13 mouse cellular contexts compared by ENCODE assay signal in the genomic region with DNA sequence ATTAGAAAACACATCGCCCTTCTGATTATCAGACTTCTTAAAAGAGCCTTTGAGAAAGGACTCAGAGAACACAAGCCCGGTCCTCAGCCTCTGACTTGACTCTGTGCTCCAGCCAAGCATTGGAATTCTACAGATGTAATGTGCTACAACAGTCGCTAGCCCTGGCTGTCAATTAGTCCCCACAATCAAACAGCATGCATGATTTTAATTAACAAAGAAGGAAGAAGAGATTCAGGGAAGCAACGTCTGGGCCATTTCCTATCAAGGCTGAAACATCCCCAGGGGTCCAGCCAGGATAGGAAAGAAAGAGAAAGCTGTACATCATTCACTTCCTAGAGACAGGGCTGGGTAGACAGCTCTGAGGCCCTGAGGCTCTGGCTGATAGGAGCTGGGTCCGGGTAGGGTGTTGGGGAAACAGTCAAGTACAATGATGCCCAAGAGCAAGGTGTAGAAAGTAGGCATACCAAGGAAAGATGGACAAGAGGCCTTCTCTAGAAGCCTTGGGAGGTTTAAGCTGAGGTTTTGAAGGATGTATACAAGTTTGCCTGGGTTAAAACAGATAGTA.
DNase-seq lines count a peak whose midpoint lies in the region; ATAC-seq lines count a peak whose summit lies in the region.
"Had no signal": no experiment of that assay in that cellular context is flagged by ENCODE, and none has a peak within 500 bp of the region (broad histone marks: within the 10 kb centered on the region; RNA-seq: fewer than 3 reads in every experiment).

No protein-coding gene starts in this region.

- H3K9ac ChIP-seq in hindbrain, embryonic 14.5 days: no peak overlapping the region
- no peak overlapping the region for H3K9ac ChIP-seq in midbrain, embryonic 11.5 days (ENCODE audit: low read length)
- H3K9ac ChIP-seq: limb, embryonic 15.5 days; liver, postnatal 0 days; midbrain, embryonic 12.5 days had no signal

- no peaks in the 10 kb centered on the region for H3K9me3 ChIP-seq in hindbrain, embryonic 14.5 days (ENCODE audit: control insufficient read depth, low read length)
- H3K9me3 ChIP-seq in hindbrain, embryonic 10.5 days: no peaks in the 10 kb centered on the region
- no peaks in the 10 kb centered on the region for H3K9me3 ChIP-seq in midbrain, embryonic 11.5 days (ENCODE audit: control insufficient read depth, low read length)
- no peaks in the 10 kb centered on the region for H3K9me3 ChIP-seq in midbrain, embryonic 10.5 days (replicated peaks)
- H3K9me3 ChIP-seq: limb, embryonic 15.5 days; midbrain, embryonic 12.5 days had no signal

- no peak overlapping the region for H3K4me3 ChIP-seq in hindbrain, embryonic 14.5 days (replicated peaks; ENCODE audit: low read length)
- no peak overlapping the region for H3K4me3 ChIP-seq in hindbrain, embryonic 10.5 days
- no peak overlapping the region for H3K4me3 ChIP-seq in midbrain, embryonic 11.5 days (ENCODE audit: low read depth, low read length)
- H3K4me3 ChIP-seq in midbrain, embryonic 10.5 days: no peak overlapping the region
- H3K4me3 ChIP-seq: limb, embryonic 15.5 days; midbrain, embryonic 12.5 days had no signal

- no peak overlapping the region for H3K4me2 ChIP-seq in hindbrain, embryonic 14.5 days (replicated peaks)
- no peak overlapping the region for H3K4me2 ChIP-seq in midbrain, embryonic 11.5 days
- H3K4me2 ChIP-seq: limb, embryonic 15.5 days; midbrain, embryonic 12.5 days had no signal

- 15% methylated on average over 5 of the region's 5 CpGs for WGBS in hindbrain, embryonic 14.5 days
- WGBS in hindbrain, embryonic 10.5 days: 27% methylated on average over 5 of the region's 5 CpGs
- 34% methylated on average over 5 of the region's 5 CpGs for WGBS in midbrain, embryonic 11.5 days
- 37% methylated on average over 5 of the region's 5 CpGs for WGBS in midbrain, embryonic 10.5 days

- H3K36me3 ChIP-seq in hindbrain, embryonic 14.5 days (replicated peaks; ENCODE audit: control insufficient read depth, insufficient read depth): no peaks in the 10 kb centered on the region
- H3K36me3 ChIP-seq in hindbrain, embryonic 10.5 days: no peaks in the 10 kb centered on the region
- no peaks in the 10 kb centered on the region for H3K36me3 ChIP-seq in midbrain, embryonic 11.5 days (ENCODE audit: control insufficient read depth, insufficient read depth, low read length)
- H3K36me3 ChIP-seq in midbrain, embryonic 10.5 days: no peaks in the 10 kb centered on the region
- H3K36me3 ChIP-seq: limb, embryonic 15.5 days; midbrain, embryonic 12.5 days had no signal

- H3K27ac ChIP-seq in hindbrain, embryonic 14.5 days: peak overlapping the region; percentile 38; the same call in 1 of the 2 replicates
- H3K27ac ChIP-seq in hindbrain, embryonic 10.5 days: no peak overlapping the region
- H3K27ac ChIP-seq in midbrain, embryonic 11.5 days (ENCODE audit: low read depth, low read length): no peak overlapping the region
- no peak overlapping the region for H3K27ac ChIP-seq in midbrain, embryonic 10.5 days (replicated peaks)
- H3K27ac ChIP-seq: limb, embryonic 15.5 days; midbrain, embryonic 12.5 days had no signal

- DNase-seq in hindbrain, embryonic 14.5 days (ENCODE audit: low spot score): peak; percentile 49
- no peak for DNase-seq in hindbrain, embryonic 10.5 days (ENCODE audit: low spot score)
- peak; percentile 74 for DNase-seq in midbrain, embryonic 11.5 days (ENCODE audit: low spot score, missing footprints)
- DNase-seq in midbrain, embryonic 10.5 days (ENCODE audit: low spot score): no peak
- peak; percentile 98 for DNase-seq in R1 (ENCODE audit: low read depth, low spot score)
- peak; percentile 53 for DNase-seq in retina, embryonic 14.5 days (ENCODE audit: low spot score)
- no peak for DNase-seq in spleen, postnatal 4 days (ENCODE audit: low spot score in 2 of 2)
- DNase-seq: cerebellum, adult 9-11 months; embryo, embryonic 11 days; liver, postnatal 0 days; thymus, postnatal 4 days had no signal

- H3K4me1 ChIP-seq in hindbrain, embryonic 14.5 days (replicated peaks; ENCODE audit: control insufficient read depth, insufficient read depth, low read length): peaks cover 5% of the 10 kb centered on the region; the same call in 1 of the 2 replicates
- H3K4me1 ChIP-seq in hindbrain, embryonic 10.5 days (replicated peaks): peaks cover 24% of the 10 kb centered on the region
- no peaks in the 10 kb centered on the region for H3K4me1 ChIP-seq in midbrain, embryonic 11.5 days (ENCODE audit: control insufficient read depth, insufficient read depth, low read length)
- peaks cover 15% of the 10 kb centered on the region for H3K4me1 ChIP-seq in midbrain, embryonic 10.5 days

- ATAC-seq in hindbrain, embryonic 14.5 days (ENCODE audit: low FRiP score): no peak; the same call in 1 of the 2 replicates
- no peak for ATAC-seq in midbrain, embryonic 11.5 days (ENCODE audit: low FRiP score)
- ATAC-seq: liver, postnatal 0 days had no signal

- no peaks in the 10 kb centered on the region for H3K27me3 ChIP-seq in hindbrain, embryonic 14.5 days (ENCODE audit: control insufficient read depth, insufficient read depth, low read length)
- no peaks in the 10 kb centered on the region; the same call in 1 of the 2 replicates for H3K27me3 ChIP-seq in hindbrain, embryonic 10.5 days (ENCODE audit: insufficient read depth, poor library complexity, severe bottlenecking)
- no peaks in the 10 kb centered on the region for H3K27me3 ChIP-seq in midbrain, embryonic 11.5 days (ENCODE audit: control insufficient read depth, insufficient read depth, low read length)
- H3K27me3 ChIP-seq in midbrain, embryonic 10.5 days (ENCODE audit: low read depth, poor library complexity, severe bottlenecking): no peaks in the 10 kb centered on the region
- H3K27me3 ChIP-seq: limb, embryonic 15.5 days; midbrain, embryonic 12.5 days had no signal

Comparison
In these comparisons a context has a peak if more than half of its experiments do, and no peak if none do; other contexts are left out.
1. DNase-seq: peak in hindbrain, embryonic 14.5 days (single experiment), midbrain, embryonic 11.5 days (single experiment), R1 (single experiment) and retina, embryonic 14.5 days (single experiment); none in hindbrain, embryonic 10.5 days (single experiment), midbrain, embryonic 10.5 days (single experiment) and spleen, postnatal 4 days (0 of 2).